Mouse (Mus musculus): Measurements from ENCODE around the gene Pilrb2.

GRCm38 (mm10) chr5:137885894-137886293 lies 14.3 kb upstream of the Pilrb2 start:
- no peak for TF ChIP-seq EP300 (IDR thresholded peaks at IDR 0.05; ENCODE audit: low read depth in 1 of 2, low read length in 2 of 2)
- TF ChIP-seq MAZ (IDR thresholded peaks at IDR 0.05; ENCODE audit: low read depth, low read length) = no peak
- TF ChIP-seq HCFC1 (IDR thresholded peaks at IDR 0.05; ENCODE audit: low read depth, low read length) = no peak
- no peak for TF ChIP-seq ZKSCAN1 (IDR thresholded peaks at IDR 0.05; ENCODE audit: low read depth, low read length)
- TF ChIP-seq GATA1 (IDR thresholded peaks at IDR 0.05; ENCODE audit: low read depth, low read length) = no peak
- no peak for TF ChIP-seq USF2 (IDR thresholded peaks at IDR 0.05; ENCODE audit: borderline replicate concordance in 1 of 2, insufficient read depth in 1 of 2, low read depth in 1 of 2, low read length in 2 of 2)
- no peak for TF ChIP-seq GABPA (IDR thresholded peaks at IDR 0.05; ENCODE audit: low read depth, low read length)
- TF ChIP-seq CHD1 (IDR thresholded peaks at IDR 0.05; ENCODE audit: low read depth, low read length) = no peak
